Mouse (Mus musculus): ENCODE measurements around the gene Phc2.

- TF ChIP-seq POLR2A (IDR thresholded peaks at IDR 0.05; ENCODE audit: low read depth, low read length) (no peak), CTCF (IDR thresholded peaks at IDR 0.05; ENCODE audit: extremely low read depth, insufficient read length, insufficient replicate concordance, low read depth, low read length) (no peak)
Observed at GRCm38 (mm10) chr4:128734721-128735671, 80.5 kb downstream of the Phc2 start.

Data from small intestine, adult 2 months (tissue).